Mouse (Mus musculus): ENCODE measurements around the gene Ehmt2.

Ehmt2 gene

DNA sequence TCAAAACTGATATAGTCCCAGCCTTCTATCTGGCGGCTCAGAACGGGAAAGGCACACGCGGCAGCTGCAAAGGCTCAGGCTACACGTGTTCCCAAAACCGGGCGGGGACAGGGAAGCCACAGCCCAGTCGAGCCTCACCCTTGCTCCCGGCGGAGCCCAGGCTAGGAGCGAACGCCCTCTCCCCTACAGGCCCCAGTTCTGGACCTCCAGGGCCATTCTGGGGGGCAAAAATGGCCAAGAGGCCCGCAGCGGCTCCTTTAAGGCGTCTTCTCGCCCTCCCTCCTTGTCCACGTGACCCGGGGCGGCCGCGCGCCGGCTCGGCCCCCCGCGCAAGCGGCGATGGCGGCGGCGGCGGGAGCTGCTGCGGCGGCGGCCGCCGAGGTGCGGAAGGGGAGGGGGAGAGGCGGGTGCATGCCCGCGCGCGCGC, at the start of gene Ehmt2, which contains the start of gene C2:
Gene Ehmt2, plus strand, starts transcription at position 310 of the 427 bp plus-strand sequence.
Gene C2, minus strand, starts transcription at position 106 of the 427 bp plus-strand sequence.
- DNase-seq (ENCODE audit: low read depth, low spot score), result peak; percentile 62

- peak; percentile 95 for DNase-seq (ENCODE audit: low read depth, low spot score)
These were observed 48.4 kb upstream of the Ehmt2 start, which contains the start of the genes Skiv2l and Nelfe for GRCm38 (mm10) chr17:34849722-34850516. Gene Skiv2l, minus strand, starts transcription at chr17:34850210. Gene Nelfe, plus strand, starts transcription at chr17:34850391.

DNA sequence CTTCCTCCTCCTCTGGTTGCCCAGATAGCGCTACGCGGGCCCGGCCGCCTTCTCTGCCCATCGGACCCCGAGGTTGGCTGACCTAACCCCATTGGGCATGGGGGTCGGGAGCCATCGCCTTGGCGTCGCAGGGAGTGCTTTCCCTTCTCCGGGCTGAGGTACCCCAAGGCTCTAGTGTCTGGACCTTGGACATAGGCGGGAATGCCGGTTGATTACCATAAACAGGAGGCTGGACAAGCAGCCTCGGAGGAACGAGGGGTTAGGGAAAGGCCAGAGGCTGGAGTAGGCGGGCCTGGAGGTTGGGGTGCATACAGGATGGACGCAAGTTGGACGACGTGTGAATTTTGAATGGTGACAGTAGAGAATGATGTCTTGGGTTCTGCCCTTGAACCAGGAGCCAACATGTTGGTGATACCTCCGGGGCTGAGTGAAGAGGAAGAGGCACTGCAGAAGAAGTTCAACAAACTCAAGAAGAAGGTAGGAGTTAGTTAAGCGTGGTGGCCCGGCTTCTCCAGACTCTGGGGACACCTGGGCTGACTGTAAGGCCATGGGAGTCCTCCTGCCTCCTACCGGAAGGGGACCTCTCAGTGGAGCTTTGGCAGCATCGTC, 47.6 kb upstream of the Ehmt2 start:
- DNase-seq (ENCODE audit: low read depth, low spot score), result no peak

GRCm38 (mm10) chr17:34853511-34853910, 44.8 kb upstream of the Ehmt2 start:
- DNase-seq (ENCODE audit: low read depth, low spot score), result no peak

DNA sequence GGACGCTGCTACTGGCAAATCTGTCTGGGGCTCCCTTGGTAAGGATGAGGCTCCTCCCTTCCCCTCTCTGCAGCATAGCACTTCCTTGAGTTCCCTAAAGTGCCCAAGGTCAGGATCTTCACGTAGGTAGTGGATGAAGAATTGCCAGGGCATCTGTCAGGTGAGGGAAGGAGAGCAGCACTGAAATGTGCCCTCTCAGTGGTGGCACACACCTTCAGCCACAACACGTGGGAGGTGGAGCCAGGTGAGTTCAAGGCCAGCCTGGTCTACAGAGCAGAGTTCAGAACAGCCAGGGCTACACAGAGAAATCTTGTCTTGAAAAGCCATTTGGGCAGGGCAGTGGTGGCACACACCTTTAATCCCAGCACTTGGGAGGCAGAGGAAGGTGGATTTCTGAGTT, 43.5 kb upstream of the Ehmt2 start:
- no peak for DNase-seq (ENCODE audit: low read depth, low spot score)

- no peak for DNase-seq (ENCODE audit: low read depth, low spot score)
These were observed 42.4 kb upstream of the Ehmt2 start for GRCm38 (mm10) chr17:34855825-34856224.

- no peak for DNase-seq (ENCODE audit: low read depth, low spot score)
These were observed 39.6 kb upstream of the Ehmt2 start for GRCm38 (mm10) chr17:34858670-34859069.

DNA sequence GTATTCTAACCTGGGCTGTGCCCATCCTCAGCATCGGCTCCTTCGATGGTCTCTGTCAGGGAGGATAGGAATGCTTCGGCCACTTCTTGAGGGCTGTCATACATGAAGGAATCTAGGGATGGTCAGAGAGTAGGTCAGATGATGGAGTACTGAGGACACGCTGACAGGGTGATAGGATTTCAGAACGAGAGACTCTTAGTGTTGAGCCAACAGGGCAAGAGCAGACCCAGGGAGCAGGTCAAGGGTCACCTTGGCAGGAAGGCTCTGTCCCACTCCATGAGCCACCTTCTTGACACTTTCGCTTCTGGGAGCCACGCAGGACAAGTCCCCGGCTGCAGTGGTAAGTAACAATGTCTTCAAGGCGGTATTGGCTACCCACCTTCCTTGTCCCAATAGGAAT, 37.8 kb upstream of the Ehmt2 start:
- no peak for DNase-seq (ENCODE audit: low read depth, low spot score)

- peak; percentile 41 for DNase-seq (ENCODE audit: low read depth, low spot score)
These were observed 36.4 kb upstream of the Ehmt2 start for GRCm38 (mm10) chr17:34861704-34862415.

GRCm38 (mm10) chr17:34862416-34863081, 35.7 kb upstream of the Ehmt2 start, which contains the start of gene Cfb:
Gene Cfb, minus strand, starts transcription at chr17:34862518.
- no peak for DNase-seq (ENCODE audit: low read depth, low spot score)

GRCm38 (mm10) chr17:34865981-34866380, 32.3 kb upstream of the Ehmt2 start:
- no peak for DNase-seq (ENCODE audit: low read depth, low spot score)

- DNase-seq (ENCODE audit: low read depth, low spot score), result no peak
These were observed 23.9 kb upstream of the Ehmt2 start for GRCm38 (mm10) chr17:34874321-34874720.

- no peak for DNase-seq (ENCODE audit: low read depth, low spot score)
These were observed 18.9 kb upstream of the Ehmt2 start, which contains the start of gene Zbtb12 for GRCm38 (mm10) chr17:34879336-34879879. Gene Zbtb12, plus strand, starts transcription at chr17:34879483.

- no peak for DNase-seq (ENCODE audit: low read depth, low spot score)
These were observed 17.1 kb upstream of the Ehmt2 start for GRCm38 (mm10) chr17:34881166-34881565.

GRCm38 (mm10) chr17:34881683-34882310, 16.5 kb upstream of the Ehmt2 start, which contains the start of gene Gm20547:
Gene Gm20547, minus strand, starts transcription at chr17:34882042.
- DNase-seq (ENCODE audit: low read depth, low spot score), result no peak

DNA sequence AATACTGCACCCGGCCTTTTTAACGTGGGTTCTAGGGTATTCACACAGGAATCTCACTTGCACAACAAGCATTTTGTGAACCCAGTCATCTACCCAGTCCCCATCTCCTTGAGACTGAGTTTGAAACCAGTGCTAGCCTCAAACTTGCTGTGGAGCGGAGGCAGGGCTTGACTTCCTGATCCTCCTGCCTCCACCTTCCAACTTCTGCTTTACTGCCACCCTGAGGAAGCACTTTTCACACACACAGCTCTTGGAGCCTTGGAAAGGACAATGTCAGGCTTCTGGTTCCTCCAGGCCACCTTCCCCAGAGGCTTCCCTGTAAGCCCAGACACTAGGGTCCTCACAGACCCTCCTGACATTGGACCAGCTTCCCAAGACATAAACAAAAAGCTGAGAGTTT, 14.9 kb upstream of the Ehmt2 start:
- no peak for DNase-seq (ENCODE audit: low read depth, low spot score)

GRCm38 (mm10) chr17:34884704-34885103, 13.6 kb upstream of the Ehmt2 start:
- no peak for DNase-seq (ENCODE audit: low read depth, low spot score)

- DNase-seq (ENCODE audit: low read depth, low spot score), result no peak
These were observed 12.7 kb upstream of the Ehmt2 start for GRCm38 (mm10) chr17:34885615-34886014.

DNA sequence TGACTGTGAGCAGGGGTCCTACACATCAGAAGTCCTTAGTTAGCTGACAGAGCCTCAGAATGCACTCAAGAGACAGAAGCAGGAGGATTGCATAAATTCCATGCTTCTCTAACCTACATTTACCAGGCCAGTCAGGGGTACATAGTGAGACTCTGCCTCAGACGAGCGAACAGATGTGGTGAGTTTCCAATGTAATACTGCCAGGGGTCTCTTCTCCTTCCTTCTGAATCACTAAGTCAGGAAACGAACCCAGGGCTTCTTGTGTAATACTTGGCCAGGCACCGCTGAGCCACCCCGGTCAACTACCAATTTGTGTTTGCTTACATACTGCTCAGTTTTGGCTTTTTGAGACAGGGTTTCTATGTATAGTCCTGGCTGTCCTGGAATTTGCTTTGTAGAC, 10.3 kb upstream of the Ehmt2 start:
- no peak for DNase-seq (ENCODE audit: low read depth, low spot score)

DNA sequence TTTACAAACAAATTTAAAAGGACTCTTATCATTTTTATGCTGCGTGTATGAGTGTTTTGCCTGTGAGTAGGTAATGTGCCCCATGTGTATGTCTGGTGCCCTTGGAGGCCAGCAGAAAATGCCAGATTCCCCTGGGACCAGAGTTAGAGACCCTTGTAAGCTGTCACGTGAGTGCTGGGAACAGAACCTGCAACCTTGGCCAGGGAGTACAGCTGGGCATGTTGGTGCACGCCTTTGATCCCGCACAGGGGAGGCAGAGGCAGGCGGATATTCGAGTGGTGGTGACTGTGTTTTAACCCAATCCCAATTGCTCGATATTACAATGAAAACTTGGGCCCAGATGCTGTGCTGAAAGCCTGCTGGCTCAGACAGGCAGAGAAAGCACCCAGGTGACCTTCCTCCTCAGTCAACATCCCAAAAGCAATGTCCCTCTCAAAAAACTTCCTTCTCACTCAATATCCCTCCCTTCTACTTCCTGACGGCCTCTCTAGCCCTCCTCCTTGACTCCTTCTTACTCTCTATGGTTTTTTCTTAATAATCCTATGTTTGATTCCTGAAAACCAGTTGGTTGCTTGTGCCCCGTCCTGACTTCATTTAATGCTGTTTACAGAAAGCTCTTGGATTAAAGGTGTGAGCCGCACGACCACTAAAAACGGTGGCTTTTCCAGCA, 8.1 kb upstream of the Ehmt2 start:
- DNase-seq (ENCODE audit: low read depth, low spot score), result no peak

Measured in skeletal muscle tissue, adult 2 months (tissue).